In genomic region chr7:28013549-28014444, GRCm38 (mm10) we compare ENCODE assay signal across 7 mouse cellular contexts. TPM values are rescaled to one million over a fixed set of nuclear protein-coding genes. Genes with fewer than 3 reads are reported as not detected.
DNase-seq lines count a peak whose midpoint lies in the region; ATAC-seq lines count a peak whose summit lies in the region.

TSS of gene Zfp850 (minus strand) at chr7:28014115.

- H3K9ac ChIP-seq in intestine, embryonic 15.5 days: peak within 1 kb of the TSS; percentile 64

- peak within 1 kb of the TSS; percentile 69 for H3K4me3 ChIP-seq in intestine, embryonic 15.5 days (replicated peaks)
- peak within 1 kb of the TSS; percentile 89 for H3K4me3 ChIP-seq in midbrain, embryonic 10.5 days

- DNase-seq in adrenal gland, adult 18-20 months (ENCODE audit: low spot score in 2 of 2): peak; percentile 69 to 77
- DNase-seq in embryo, embryonic 11 days: peak; percentile 92
- peak; percentile 44 to 64 for DNase-seq in gastrocnemius, postnatal 36 days
- DNase-seq in left cerebral cortex, postnatal 25 days (ENCODE audit: low spot score in 2 of 2): peak; percentile 84 to 86
- DNase-seq in midbrain, embryonic 10.5 days (ENCODE audit: low spot score): peak; percentile 84
- peak; percentile 18 for DNase-seq in skeletal muscle tissue, adult 2 months (ENCODE audit: low read depth, low spot score)

- WGBS in intestine, embryonic 15.5 days: under 1% methylated on average over 47 of the region's 47 CpGs
- WGBS in midbrain, embryonic 10.5 days: under 1% methylated on average over 47 of the region's 47 CpGs

- H3K4me2 ChIP-seq in intestine, embryonic 15.5 days (replicated peaks): peak within 1 kb of the TSS; percentile 80

- 0 out of 2 replicates have a peak, but pooled peaks cover 6% of the 10 kb centered on the region for H3K36me3 ChIP-seq in intestine, embryonic 15.5 days
- H3K36me3 ChIP-seq in midbrain, embryonic 10.5 days: peaks cover 32% of the 10 kb centered on the region

- 0 out of 2 replicates have a peak, but pooled peaks cover 6% of the 10 kb centered on the region for H3K4me1 ChIP-seq in intestine, embryonic 15.5 days (replicated peaks)
- peaks cover 12% of the 10 kb centered on the region for H3K4me1 ChIP-seq in midbrain, embryonic 10.5 days

- peak; percentile 98 for ATAC-seq in intestine, embryonic 15.5 days

- H3K27ac ChIP-seq in intestine, embryonic 15.5 days: no peak within 1 kb of the TSS
- peak within 1 kb of the TSS; percentile 86 for H3K27ac ChIP-seq in midbrain, embryonic 10.5 days (replicated peaks)

- intact Hi-C loops in gastrocnemius, postnatal 36 days (cut with DNase I): no loop called here
- intact Hi-C loops in left cerebral cortex, postnatal 25 days (cut with DNase I): loop anchor here (2.0 kb wide), 1 partner anchor 17 kb away; no protein-coding TSS in a partner anchor

- no peaks in the 10 kb centered on the region for H3K27me3 ChIP-seq in intestine, embryonic 15.5 days (replicated peaks)
- H3K27me3 ChIP-seq in midbrain, embryonic 10.5 days (ENCODE audit: low read depth, poor library complexity, severe bottlenecking): no peaks in the 10 kb centered on the region

- H3K9me3 ChIP-seq in intestine, embryonic 15.5 days: no peaks in the 10 kb centered on the region
- H3K9me3 ChIP-seq in midbrain, embryonic 10.5 days (replicated peaks): peaks cover 5% of the 10 kb centered on the region; the same call in 1 of the 2 replicates

RNA-seq across cellular contexts. Expression of gene Zfp850, which starts in this region (rescaled TPM):
- total RNA-seq in adrenal gland, adult 18-20 months (2021): 1 to 10 TPM; 2.0 to 2.1 TPM
- total RNA-seq in gastrocnemius, postnatal 36 days (2021): under 1 TPM; 0.23 to 0.44 TPM
- 2.8 and 3.6 TPM in 2 replicates for polyA plus RNA-seq in intestine, embryonic 15.5 days (2015; fragmentation: Nextera tagmentation; extraction: Ambion mirVana)
- 1 to 10 TPM; 5.9 to 6.4 TPM for total RNA-seq in left cerebral cortex, postnatal 25 days (2021)
- 8.3 and 9.0 TPM in 2 replicates for polyA plus RNA-seq in midbrain, embryonic 10.5 days (2016; fragmentation: Nextera tagmentation; extraction: Ambion mirVana)

Comparison
In these comparisons a context has a peak if more than half of its experiments do, and no peak if none do; other contexts are left out.
1. Peak in DNase-seq in gastrocnemius, postnatal 36 days; RNA of the gene not detected or under 1 TPM.
2. DNase-seq: peak in every context shown above with its lines; median percentile 92 in embryo, embryonic 11 days; 85 in left cerebral cortex, postnatal 25 days; 84 in midbrain, embryonic 10.5 days; 73 in adrenal gland, adult 18-20 months; 54 in gastrocnemius, postnatal 36 days; 18 in skeletal muscle tissue, adult 2 months.